Mouse (Mus musculus): ENCODE data around the gene Prkar1b.

DNA sequence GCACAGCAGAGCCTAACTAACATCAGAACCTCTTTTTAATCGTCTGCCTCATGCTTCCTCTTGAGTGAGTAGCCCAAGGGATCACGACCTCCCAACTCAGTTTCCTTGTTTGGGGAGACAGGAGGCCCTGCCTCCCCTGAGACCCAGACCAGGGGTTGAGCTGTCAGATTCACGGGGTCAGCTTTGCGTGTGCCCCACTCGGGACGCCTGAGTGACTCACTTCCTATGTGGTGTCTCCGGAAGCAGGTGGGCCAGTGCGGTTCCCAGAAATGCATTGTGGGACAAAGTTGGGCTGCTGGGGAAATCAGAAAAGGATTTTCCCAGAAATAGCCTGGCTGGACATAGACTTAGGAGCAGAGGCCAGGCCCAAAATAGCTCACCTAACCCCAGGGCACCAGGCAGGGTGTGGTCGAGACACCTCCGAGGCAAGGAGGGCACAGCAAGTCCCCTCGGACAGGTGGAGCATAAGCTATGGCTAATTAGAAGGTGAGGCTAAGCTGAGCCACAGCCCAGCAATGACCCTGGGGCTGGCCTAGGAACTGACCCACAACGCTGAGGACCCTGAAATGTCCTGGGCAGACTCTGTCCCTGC is 89.2 kb downstream of the Prkar1b start:
- TF ChIP-seq GATA1 (IDR thresholded peaks at IDR 0.05; ENCODE audit: low read length) (no peak), TAL1 (IDR thresholded peaks at IDR 0.05; ENCODE audit: low read length) (no peak)
